Mouse (Mus musculus): ENCODE data around the gene Gja1.
"Not testable (repeated sequence)": the region's sequence is repeated elsewhere in the genome, so short reads cannot be mapped to it uniquely, and the experiment has no call there.

The Gja1 gene

GRCm38 (mm10) chr10:56377097-56377965 lies at the start of gene Gja1:
Gene Gja1 (plus strand): TSS chr10:56377330.
- DNase-seq (ENCODE audit: extremely low spot score, low spot score) = peak; percentile 63

GRCm38 (mm10) chr10:56338851-56339489 lies 38.2 kb upstream of the Gja1 start:
- DNase-seq (ENCODE audit: extremely low spot score, low spot score) = peak; percentile 82

GRCm38 (mm10) chr10:56360472-56360871 lies 16.7 kb upstream of the Gja1 start:
- DNase-seq (ENCODE audit: extremely low spot score, low spot score) = no peak

GRCm38 (mm10) chr10:56369073-56369472 lies 8.1 kb upstream of the Gja1 start:
- peak; percentile 62 for DNase-seq (ENCODE audit: extremely low spot score, low spot score)

- DNase-seq (ENCODE audit: extremely low spot score, low spot score) = no peak
Measured at GRCm38 (mm10) chr10:56373021-56373720, 4.0 kb upstream of the Gja1 start.

GRCm38 (mm10) chr10:56374169-56374568 lies 3.0 kb upstream of the Gja1 start:
- no peak for DNase-seq (ENCODE audit: extremely low spot score, low spot score)

GRCm38 (mm10) chr10:56375906-56376468 lies 1.1 kb upstream of the Gja1 start:
- DNase-seq (ENCODE audit: extremely low spot score, low spot score) = no peak

GRCm38 (mm10) chr10:56377966-56378647 lies 977 bp downstream of the Gja1 start:
- peak; percentile 62 for DNase-seq (ENCODE audit: extremely low spot score, low spot score)

- peak; percentile 75 for DNase-seq (ENCODE audit: extremely low spot score, low spot score)
Measured at GRCm38 (mm10) chr10:56378648-56379254, 1.6 kb downstream of the Gja1 start.

- no peak for DNase-seq (ENCODE audit: extremely low spot score, low spot score)
Measured at GRCm38 (mm10) chr10:56379720-56380119, 2.6 kb downstream of the Gja1 start.

- DNase-seq (ENCODE audit: extremely low spot score, low spot score) = no peak
Measured at GRCm38 (mm10) chr10:56385195-56386109, 8.3 kb downstream of the Gja1 start.

GRCm38 (mm10) chr10:56393095-56393784 lies 16.1 kb downstream of the Gja1 start:
- no peak for DNase-seq (ENCODE audit: extremely low spot score, low spot score)

GRCm38 (mm10) chr10:56393815-56394417 lies 16.8 kb downstream of the Gja1 start:
- DNase-seq (ENCODE audit: extremely low spot score, low spot score) = not testable (repeated sequence)

- DNase-seq (ENCODE audit: extremely low spot score, low spot score) = no peak
Measured at GRCm38 (mm10) chr10:56397875-56398274, 20.7 kb downstream of the Gja1 start.

GRCm38 (mm10) chr10:56398310-56398709 lies 21.2 kb downstream of the Gja1 start:
- no peak for DNase-seq (ENCODE audit: extremely low spot score, low spot score)

GRCm38 (mm10) chr10:56401396-56401795 lies 24.3 kb downstream of the Gja1 start:
- not testable (repeated sequence) for DNase-seq (ENCODE audit: extremely low spot score, low spot score)

GRCm38 (mm10) chr10:56405934-56406333 lies 28.8 kb downstream of the Gja1 start:
- DNase-seq (ENCODE audit: extremely low spot score, low spot score) = no peak

- no peak for DNase-seq (ENCODE audit: extremely low spot score, low spot score)
Measured at GRCm38 (mm10) chr10:56406386-56407130, 29.4 kb downstream of the Gja1 start.

Measured in neural tube, embryonic 10.5 days (tissue).